ENCODE assay signal across 14 mouse cellular contexts in genomic region chr10:121830335-121831307, GRCm38 (mm10).
DNase-seq lines count a peak whose midpoint lies in the region; ATAC-seq and TF ChIP-seq lines count a peak whose summit lies in the region.
"Had no signal": no experiment of that assay in that cellular context is flagged by ENCODE, and none has a peak within 500 bp of the region (broad histone marks: within the 10 kb centered on the region; RNA-seq: fewer than 3 reads in every experiment).

No protein-coding gene starts in this region.

- no peak overlapping the region for H3K9ac ChIP-seq in kidney, embryonic 15.5 days
- no peak overlapping the region for H3K9ac ChIP-seq in kidney, embryonic 14.5 days (ENCODE audit: low read depth, low read length)
- H3K9ac ChIP-seq in forebrain, embryonic 16.5 days (replicated peaks; ENCODE audit: low read depth, low read length) = no peak overlapping the region
- H3K9ac ChIP-seq in midbrain, embryonic 12.5 days (replicated peaks) = no peak overlapping the region
- H3K9ac ChIP-seq: stomach, embryonic 15.5 days had no signal

- no peak for TF ChIP-seq CTCF in brain, embryonic 14.5 days (IDR thresholded peaks at IDR 0.05; ENCODE audit: borderline replicate concordance, extremely low read depth, insufficient read depth, insufficient read length)

- H3K9me3 ChIP-seq in kidney, embryonic 15.5 days (replicated peaks) = no peaks in the 10 kb centered on the region
- no peaks in the 10 kb centered on the region for H3K9me3 ChIP-seq in kidney, embryonic 14.5 days (ENCODE audit: control insufficient read depth, low read length)
- H3K9me3 ChIP-seq in forebrain, embryonic 16.5 days (ENCODE audit: control insufficient read depth, low read length) = no peaks in the 10 kb centered on the region
- H3K9me3 ChIP-seq in midbrain, embryonic 12.5 days = no peaks in the 10 kb centered on the region
- H3K9me3 ChIP-seq: stomach, embryonic 15.5 days had no signal

- 68% methylated on average over 29 of the region's 29 CpGs for WGBS in kidney, embryonic 15.5 days
- 74% methylated on average over 29 of the region's 29 CpGs for WGBS in kidney, embryonic 14.5 days
- WGBS in forebrain, embryonic 16.5 days = 32% methylated on average over 29 of the region's 29 CpGs
- WGBS in midbrain, embryonic 12.5 days = 69% methylated on average over 29 of the region's 29 CpGs

- no peak overlapping the region for H3K4me2 ChIP-seq in kidney, embryonic 15.5 days
- H3K4me2 ChIP-seq in kidney, embryonic 14.5 days (replicated peaks; ENCODE audit: low read depth, low read length) = no peak overlapping the region
- peak overlapping the region; percentile 41 for H3K4me2 ChIP-seq in forebrain, embryonic 16.5 days (ENCODE audit: low read length)
- no peak overlapping the region for H3K4me2 ChIP-seq in midbrain, embryonic 12.5 days (replicated peaks)
- H3K4me2 ChIP-seq: stomach, embryonic 15.5 days had no signal

- H3K4me3 ChIP-seq in kidney, embryonic 15.5 days (replicated peaks) = no peak overlapping the region
- H3K4me3 ChIP-seq in kidney, embryonic 14.5 days (ENCODE audit: low read length) = no peak overlapping the region
- no peak overlapping the region for H3K4me3 ChIP-seq in forebrain, embryonic 16.5 days (replicated peaks; ENCODE audit: low read length)
- H3K4me3 ChIP-seq in midbrain, embryonic 12.5 days = no peak overlapping the region
- H3K4me3 ChIP-seq: layer of hippocampus, adult 2 months; myocyte; stomach, embryonic 15.5 days had no signal

- 0 out of 2 replicates have a peak, but pooled peaks have one; percentile 25 for ATAC-seq in kidney, embryonic 15.5 days (replicated peaks; ENCODE audit: low FRiP score)
- no peak for ATAC-seq in kidney, embryonic 14.5 days (ENCODE audit: low FRiP score, low TSS enrichment)
- ATAC-seq in forebrain, embryonic 16.5 days = peak; percentile 76
- peak; percentile 59 for ATAC-seq in midbrain, embryonic 12.5 days (ENCODE audit: low FRiP score, low read depth)
- ATAC-seq: inflammation-experienced regulatory T-cells, adult 6 months had no signal

- peaks cover 16% of the 10 kb centered on the region; the same call in 1 of the 2 replicates for H3K36me3 ChIP-seq in kidney, embryonic 15.5 days
- no peaks in the 10 kb centered on the region for H3K36me3 ChIP-seq in kidney, embryonic 14.5 days (ENCODE audit: control insufficient read depth, insufficient read depth, low read length)
- H3K36me3 ChIP-seq in forebrain, embryonic 16.5 days (ENCODE audit: control insufficient read depth, insufficient read depth) = no peaks in the 10 kb centered on the region
- peaks cover 10% of the 10 kb centered on the region for H3K36me3 ChIP-seq in midbrain, embryonic 12.5 days
- H3K36me3 ChIP-seq: stomach, embryonic 15.5 days had no signal

- DNase-seq in brain, embryonic 14.5 days (ENCODE audit: low read depth) = peak; percentile 74
- DNase-seq in thymus, postnatal 36 days = no peak
- no peak for DNase-seq in frontal cortex, postnatal 14 days (ENCODE audit: low spot score in 2 of 2)
- no peak for DNase-seq in urinary bladder, adult 18-20 months (ENCODE audit: low spot score in 2 of 2)
- DNase-seq: gastrocnemius, postnatal 14 days; right cerebral cortex, postnatal 14 days had no signal

- 0 out of 2 replicates have a peak, but pooled peaks cover 11% of the 10 kb centered on the region for H3K4me1 ChIP-seq in kidney, embryonic 15.5 days
- peaks cover 4% of the 10 kb centered on the region; the same call in 1 of the 2 replicates for H3K4me1 ChIP-seq in kidney, embryonic 14.5 days (ENCODE audit: control insufficient read depth, insufficient read depth, low read length)
- peaks cover 9% of the 10 kb centered on the region for H3K4me1 ChIP-seq in forebrain, embryonic 16.5 days (replicated peaks; ENCODE audit: control insufficient read depth, insufficient read depth, low read length)
- H3K4me1 ChIP-seq in midbrain, embryonic 12.5 days = peaks cover 18% of the 10 kb centered on the region
- H3K4me1 ChIP-seq: stomach, embryonic 15.5 days had no signal

- H3K27ac ChIP-seq in kidney, embryonic 15.5 days = no peak overlapping the region
- H3K27ac ChIP-seq in kidney, embryonic 14.5 days (ENCODE audit: low read depth, low read length) = no peak overlapping the region
- H3K27ac ChIP-seq in forebrain, embryonic 16.5 days (ENCODE audit: low read length) = no peak overlapping the region
- H3K27ac ChIP-seq in midbrain, embryonic 12.5 days (replicated peaks) = peak overlapping the region; percentile 64
- H3K27ac ChIP-seq: layer of hippocampus, adult 2 months; stomach, embryonic 15.5 days had no signal

- no peak for TF ChIP-seq POLR2A in brain, embryonic 14.5 days (IDR thresholded peaks at IDR 0.05; ENCODE audit: borderline replicate concordance, extremely low read depth, insufficient read depth, insufficient read length, poor library complexity, severe bottlenecking)

- no peaks in the 10 kb centered on the region for H3K27me3 ChIP-seq in kidney, embryonic 15.5 days
- no peaks in the 10 kb centered on the region for H3K27me3 ChIP-seq in kidney, embryonic 14.5 days (ENCODE audit: control insufficient read depth, insufficient read depth, low read length)
- no peaks in the 10 kb centered on the region for H3K27me3 ChIP-seq in forebrain, embryonic 16.5 days (replicated peaks; ENCODE audit: control insufficient read depth, insufficient read depth, low read length)
- no peaks in the 10 kb centered on the region for H3K27me3 ChIP-seq in midbrain, embryonic 12.5 days
- H3K27me3 ChIP-seq: stomach, embryonic 15.5 days had no signal
